Mouse (Mus musculus) adipocyte (in vitro differentiated cells): Measurements from ENCODE around the gene Nectin1.

ENCODE experiments used
- DNase-seq: peaks from one replicate; pipeline ENCODE4 v3.0.0-alpha.2; 2016; ENCODE audit warnings: low spot score

The Nectin1 gene

DNA sequence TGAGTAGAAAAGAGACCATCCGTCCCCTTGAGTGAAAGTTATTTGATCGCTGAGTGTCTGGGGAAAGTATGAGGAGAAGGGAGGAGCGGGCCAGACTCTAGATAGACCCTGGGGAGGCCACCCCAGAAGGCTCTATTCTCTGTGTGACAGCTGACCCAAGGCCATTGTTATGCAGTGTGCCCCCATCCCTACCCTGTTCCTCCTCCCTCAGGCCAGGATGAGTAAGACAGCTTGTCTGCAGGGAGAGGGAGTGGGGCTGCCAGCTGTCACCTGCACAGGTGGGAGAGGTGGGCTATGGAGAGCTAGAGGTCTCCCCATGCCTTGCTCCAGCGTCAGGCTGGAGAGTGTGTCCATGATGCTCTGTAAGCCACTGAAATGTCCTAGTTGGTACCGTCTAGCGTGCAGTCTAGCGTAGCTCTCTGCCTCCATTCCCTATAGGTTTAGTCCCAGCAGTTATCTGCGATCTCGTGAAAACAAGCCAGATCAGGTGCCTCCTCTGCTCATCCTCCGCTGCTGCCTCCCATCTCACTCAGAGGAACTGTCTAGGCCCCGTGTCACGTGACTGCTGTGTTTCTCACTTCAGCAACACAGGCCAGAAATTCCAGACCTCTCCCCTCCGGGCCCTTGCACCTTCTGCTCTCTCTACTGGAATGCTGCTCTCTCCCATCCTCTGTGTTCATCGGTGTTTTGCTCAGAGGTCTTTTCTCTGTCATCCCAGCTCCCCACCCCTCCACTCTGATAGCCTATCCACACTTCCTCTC lies 21.8 kb downstream of the Nectin1 start:
- no peak for DNase-seq

GRCm38 (mm10) chr9:43768779-43769178 lies 25.0 kb downstream of the Nectin1 start:
- no peak for DNase-seq

DNA sequence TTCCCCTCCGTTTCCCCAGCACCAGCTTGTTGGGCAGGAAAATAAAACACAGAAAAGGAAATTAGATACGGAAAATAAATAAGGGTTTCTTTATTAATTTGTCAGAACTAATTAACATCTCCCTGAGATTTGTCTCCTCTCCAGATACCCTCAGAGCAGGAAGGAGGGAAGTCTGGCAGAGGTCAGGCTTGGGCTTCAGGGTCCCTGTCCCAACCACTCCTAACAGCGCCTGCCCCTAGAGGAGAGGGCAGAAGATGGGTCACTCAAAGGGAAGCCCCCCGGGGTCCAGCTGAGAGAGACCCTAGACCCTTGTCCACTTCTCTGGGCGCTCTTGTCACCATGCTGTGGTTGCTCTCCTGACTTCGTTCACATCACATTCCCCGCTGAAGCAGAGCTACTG lies 25.4 kb downstream of the Nectin1 start:
- no peak for DNase-seq

GRCm38 (mm10) chr9:43769940-43770339 lies 26.2 kb downstream of the Nectin1 start:
- no peak for DNase-seq

DNA sequence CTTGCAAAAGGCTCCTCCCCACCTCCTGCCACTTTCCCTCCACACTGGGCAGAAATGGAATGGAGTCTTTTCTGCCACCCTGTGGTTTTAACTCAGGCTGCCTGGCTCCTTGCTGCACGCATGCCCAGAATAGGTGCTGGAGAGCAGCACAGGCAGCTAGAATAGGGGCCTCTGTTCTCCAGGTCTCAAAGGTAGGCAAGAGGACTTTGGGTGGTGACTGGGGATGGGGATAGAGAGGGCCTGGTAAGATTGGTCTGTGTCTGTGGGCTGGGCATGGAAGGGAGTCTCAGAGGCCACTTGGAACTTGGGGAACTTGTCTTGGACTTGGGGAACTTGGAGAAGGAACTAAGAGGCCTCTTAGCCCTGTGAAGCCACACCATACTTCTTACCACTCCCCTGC lies 27.3 kb downstream of the Nectin1 start:
- no peak for DNase-seq

DNA sequence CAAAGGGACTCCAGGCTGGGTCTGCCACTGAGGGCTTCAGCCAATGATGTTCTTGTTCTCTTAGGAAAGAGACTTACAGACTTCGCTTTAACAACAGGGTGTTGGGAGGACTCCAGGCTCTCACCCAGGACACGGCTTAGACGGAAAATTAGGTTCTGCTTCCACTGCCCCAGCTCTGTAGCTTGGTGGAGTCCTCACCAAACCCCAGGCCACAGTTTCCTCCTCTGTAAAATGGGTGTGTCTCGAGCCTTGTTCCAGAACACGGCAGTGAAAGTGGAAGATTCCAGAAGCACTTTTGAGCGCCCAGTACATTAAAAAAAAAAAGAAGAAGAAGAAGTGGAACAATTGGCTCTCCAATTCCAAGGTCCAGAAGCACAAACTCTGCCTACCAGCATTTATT lies 28.7 kb downstream of the Nectin1 start:
- no peak for DNase-seq

GRCm38 (mm10) chr9:43773521-43773920 lies 29.7 kb downstream of the Nectin1 start:
- no peak for DNase-seq

GRCm38 (mm10) chr9:43774427-43774826 lies 30.6 kb downstream of the Nectin1 start:
- DNase-seq = no peak

DNA sequence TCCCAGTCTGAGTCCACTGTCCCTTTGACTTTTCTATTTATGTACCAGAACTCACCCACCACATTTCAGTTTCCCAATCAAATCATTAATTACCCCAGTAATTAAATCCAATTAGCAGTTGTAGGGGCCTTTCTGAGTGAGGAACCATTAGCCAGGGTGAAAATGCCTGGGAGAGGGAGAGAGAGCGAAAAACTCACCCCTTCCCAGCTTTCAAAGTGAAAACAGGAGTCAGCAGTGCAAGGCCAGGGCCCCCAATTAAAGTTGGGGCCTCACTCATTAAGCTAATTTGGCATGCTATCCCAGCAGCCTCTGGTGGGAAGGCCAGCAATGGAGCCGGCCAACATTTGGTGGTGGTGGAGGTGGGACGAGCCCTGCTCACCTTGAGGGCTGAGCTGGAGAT lies 32.4 kb downstream of the Nectin1 start:
- DNase-seq = no peak

DNA sequence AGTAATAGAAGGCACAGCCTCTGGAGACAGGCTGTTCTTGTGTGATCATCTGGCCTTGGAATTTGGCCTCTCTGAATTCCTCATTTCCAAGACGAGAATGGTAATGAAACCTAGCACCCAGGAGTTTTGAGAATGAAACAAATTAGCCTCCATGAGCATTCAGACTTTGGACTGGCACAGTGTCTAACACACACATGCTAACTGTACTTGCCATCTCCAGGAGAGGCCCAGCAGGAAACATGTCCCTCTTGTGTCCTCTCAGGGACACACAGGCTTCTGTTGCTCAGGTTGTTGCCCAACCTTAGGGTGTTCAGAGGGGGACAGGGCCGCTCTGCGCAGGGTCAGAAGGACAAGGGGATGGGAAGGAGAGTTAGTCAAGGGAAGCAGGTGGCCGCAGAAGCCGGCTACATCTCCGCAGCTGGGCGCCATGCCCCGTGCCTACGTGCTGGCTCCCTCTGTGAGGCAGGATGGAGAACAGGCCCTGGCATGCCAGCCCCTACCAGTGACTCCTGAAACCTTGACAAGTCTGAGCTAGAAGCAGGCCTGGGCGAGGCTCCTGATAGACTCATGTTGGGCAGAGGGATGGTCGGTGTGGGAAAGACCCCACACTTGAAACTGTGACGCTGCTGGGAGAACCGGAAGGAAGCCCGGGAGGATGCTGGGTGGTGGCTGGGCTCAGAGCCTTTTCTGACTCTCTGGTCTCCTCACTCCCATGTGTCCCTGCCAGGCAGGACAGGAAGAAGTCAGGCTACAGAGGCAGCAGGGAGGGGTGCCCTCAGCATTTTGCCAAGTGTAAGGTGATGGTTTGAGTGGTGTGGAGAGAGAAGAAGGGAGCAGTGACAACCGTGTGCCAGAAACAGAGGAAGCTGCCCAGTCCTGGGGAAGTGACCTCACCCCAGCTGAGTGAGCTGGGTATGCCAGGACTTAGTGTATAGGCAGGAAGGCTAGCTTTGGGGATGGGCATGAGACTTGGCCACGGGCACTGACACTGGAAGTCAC lies 33.9 kb downstream of the Nectin1 start:
- no peak for DNase-seq

DNA sequence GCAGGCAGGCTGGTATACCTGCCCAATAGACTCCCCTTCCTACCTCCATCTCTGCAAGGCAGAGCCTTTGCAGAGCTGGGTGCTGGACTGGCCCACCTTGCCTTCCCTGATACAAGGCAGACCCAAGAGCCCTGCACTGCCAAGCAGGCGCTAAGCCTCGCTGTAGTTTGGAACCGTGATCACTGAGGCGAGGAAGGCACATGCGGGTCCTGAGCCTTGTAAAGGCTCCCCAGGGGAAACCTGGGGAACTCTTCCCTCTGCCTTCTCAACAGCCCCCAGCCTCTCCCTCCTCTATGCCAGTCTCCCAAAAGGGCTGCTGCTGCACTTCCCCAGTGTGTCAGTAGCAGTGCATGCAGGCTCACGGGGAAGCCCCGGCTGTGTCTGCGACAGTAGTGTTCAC lies 37.1 kb downstream of the Nectin1 start:
- no peak for DNase-seq

DNA sequence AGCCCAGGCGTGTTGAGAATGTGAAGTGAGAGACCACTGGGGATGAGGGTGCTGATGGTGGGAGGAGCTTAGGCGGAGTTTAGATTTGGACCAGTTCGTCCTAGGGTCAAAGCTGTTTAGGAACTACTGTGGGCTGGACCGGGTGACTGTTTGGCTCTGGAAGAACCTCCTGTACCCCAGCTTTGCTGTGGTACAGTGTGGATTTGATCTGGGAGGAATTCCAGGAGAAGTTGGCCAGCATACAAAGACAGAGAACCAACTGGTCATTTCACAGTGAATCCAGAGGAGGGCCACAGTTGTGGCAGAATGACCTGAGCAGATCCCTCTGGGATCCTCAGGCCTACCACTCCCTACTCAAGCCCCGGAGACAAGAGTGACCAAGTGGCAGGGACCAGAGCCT lies 38.6 kb downstream of the Nectin1 start:
- no peak for DNase-seq

GRCm38 (mm10) chr9:43783959-43784358 lies 40.2 kb downstream of the Nectin1 start:
- DNase-seq = no peak

GRCm38 (mm10) chr9:43784841-43785240 lies 41.1 kb downstream of the Nectin1 start:
- no peak for DNase-seq

DNA sequence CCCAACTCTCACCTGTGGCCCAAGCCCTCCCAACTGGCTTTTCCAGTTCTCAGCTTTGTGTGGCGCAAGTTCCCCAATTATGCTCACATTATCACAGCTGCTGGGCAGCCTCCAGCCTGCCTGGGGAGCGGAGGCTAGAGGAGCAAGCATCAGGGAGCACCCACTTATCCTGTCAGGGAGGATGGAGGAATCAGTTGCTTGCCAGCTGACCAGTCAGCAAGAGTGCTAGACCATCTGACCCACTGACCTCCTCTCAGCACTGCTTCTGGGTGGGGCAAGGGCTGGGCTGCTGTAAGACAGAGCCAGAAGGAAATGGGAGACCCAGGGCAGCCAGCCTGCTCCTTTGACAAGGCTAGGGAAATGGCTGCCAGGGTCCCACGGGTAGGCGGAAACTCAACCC lies 43.8 kb downstream of the Nectin1 start:
- DNase-seq = no peak

- no peak for DNase-seq
Measured at GRCm38 (mm10) chr9:43792681-43793080, 48.9 kb downstream of the Nectin1 start.

- DNase-seq = no peak
Measured at GRCm38 (mm10) chr9:43793411-43793810, 49.6 kb downstream of the Nectin1 start.

GRCm38 (mm10) chr9:43796031-43796430 lies 52.2 kb downstream of the Nectin1 start:
- DNase-seq = no peak

DNA sequence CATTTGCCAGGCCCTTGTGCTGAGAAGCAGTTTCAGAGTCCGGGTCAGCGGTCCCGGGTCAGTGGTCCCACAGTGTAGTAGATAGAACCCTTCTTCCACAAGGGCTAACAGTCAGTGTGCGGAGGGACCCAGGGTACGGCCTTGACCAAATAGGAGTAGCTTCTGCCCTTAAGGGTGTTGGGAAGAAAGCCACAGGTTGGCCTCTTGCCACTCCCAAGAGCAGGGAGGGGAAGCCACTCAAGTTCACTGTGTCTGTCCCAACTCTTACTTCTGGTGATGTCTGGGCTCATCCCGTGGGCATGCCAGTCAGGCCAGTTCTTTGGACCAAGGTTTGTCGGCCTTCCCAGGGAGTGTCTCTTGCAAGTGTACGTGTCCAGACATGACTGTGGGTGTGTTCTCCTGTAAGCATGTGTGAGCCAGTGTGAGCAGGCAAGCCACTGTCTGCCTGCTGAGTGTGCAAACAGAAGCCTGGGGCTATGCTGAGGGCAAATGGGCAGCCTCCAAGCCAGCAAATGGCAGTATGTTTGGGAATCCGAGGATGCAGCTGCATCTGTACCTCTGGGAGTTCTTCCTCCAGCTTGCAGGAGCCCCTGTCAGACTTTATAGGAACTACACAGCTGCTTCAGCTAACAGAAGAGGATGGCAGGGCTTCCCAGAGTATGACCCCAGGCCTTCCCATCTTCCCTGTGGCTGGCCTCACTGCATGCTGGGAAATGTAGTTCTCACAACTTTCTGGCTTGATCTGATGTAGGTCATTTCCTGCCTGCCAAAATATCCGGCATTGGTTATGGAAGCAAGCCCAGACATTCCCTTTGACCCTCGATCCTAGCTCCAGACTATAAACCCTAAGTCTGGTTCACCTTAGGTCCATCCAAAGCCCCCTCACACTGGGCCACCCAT lies 53.3 kb downstream of the Nectin1 start:
- DNase-seq = no peak

GRCm38 (mm10) chr9:43797746-43798145 lies 54.0 kb downstream of the Nectin1 start:
- no peak for DNase-seq

DNA sequence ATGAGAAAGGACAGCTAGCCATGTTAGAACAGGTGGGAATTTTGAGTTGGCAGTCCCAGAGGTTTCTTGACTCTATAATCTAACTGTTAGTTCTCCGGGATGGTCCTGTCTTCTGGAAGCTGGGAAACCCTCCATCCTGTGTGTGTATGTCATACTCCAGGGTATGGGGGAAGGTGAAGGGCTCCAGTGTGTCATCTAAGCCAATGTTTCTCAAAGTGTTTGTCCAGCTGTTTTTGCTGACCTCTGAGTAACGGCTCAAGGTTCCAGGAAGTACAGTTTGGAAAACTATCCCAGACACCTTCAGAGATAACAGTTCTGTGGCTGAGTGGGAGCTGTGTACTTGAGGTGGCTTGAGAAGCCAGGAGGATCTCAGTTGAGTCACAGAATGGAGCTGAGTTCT lies 56.7 kb downstream of the Nectin1 start:
- DNase-seq = no peak

DNA sequence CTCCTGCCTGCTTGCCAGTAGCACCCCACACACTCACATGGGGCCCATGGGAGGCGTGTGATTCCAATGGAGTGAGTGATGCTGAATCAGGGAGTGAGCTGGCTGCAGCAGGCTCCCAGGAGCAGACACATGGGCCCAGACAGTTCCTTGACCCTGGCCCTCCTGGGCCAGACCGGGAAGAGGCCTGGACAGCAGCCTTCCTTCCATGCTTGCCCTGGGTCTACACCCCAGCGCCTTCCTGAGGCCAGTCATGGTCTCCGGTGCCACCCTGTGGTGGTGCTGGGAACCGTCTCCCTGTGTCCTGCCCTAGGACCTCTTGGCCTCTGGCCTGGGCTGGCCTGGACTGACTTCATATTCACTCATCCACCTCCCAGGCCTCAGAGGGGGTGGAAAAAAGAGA lies 58.1 kb downstream of the Nectin1 start:
- DNase-seq = peak; percentile 80
